Mouse (Mus musculus) hindbrain, embryonic 16.5 days (tissue): ENCODE measurements at regions not wholly inside any gene's neighbourhood (a gene's known extent, or its start where the extent isn't known, plus 50 kb on each side); places are given as distances from the start of the nearest gene placed in this dataset.

Experiments
- ATAC-seq: fragments of 200-750 bp; cut with Nextera tagmentation; 2 replicates; pipeline ENCODE4 v1.8.0; 2017; ENCODE audit warnings: moderate TSS enrichment, moderate library complexity
- H3K27ac ChIP-seq: fragments of 300-500 bp; sonication (generic); 2 replicates; pipeline ENCODE4 v1.5.1; 2014; ENCODE audit warnings: low read depth, mild to moderate bottlenecking, control low read depth, low read length, moderate library complexity
- H3K27me3 ChIP-seq: fragments of 300-500 bp; sonication (generic); replicated peaks from 2 replicates; pipeline ENCODE4 v1.6.1; 2014; ENCODE audit warnings: low read length; ENCODE audit not compliant: control insufficient read depth, insufficient read depth
- H3K36me3 ChIP-seq: fragments of 300-500 bp; sonication (generic); 2 replicates; pipeline ENCODE4 v1.6.1; 2014; ENCODE audit warnings: mild to moderate bottlenecking, low read length, moderate library complexity, mixed read lengths; ENCODE audit not compliant: control insufficient read depth, insufficient read depth
- H3K4me1 ChIP-seq: fragments of 300-500 bp; sonication (generic); 2 replicates; pipeline ENCODE4 v1.6.1; 2014; ENCODE audit warnings: low read depth, low read length; ENCODE audit not compliant: control insufficient read depth, insufficient read depth
- H3K4me2 ChIP-seq: fragments of 300-500 bp; sonication (generic); 2 replicates; pipeline ENCODE4 v1.6.1; 2014; ENCODE audit warnings: mild to moderate bottlenecking, low read length, control low read depth, moderate library complexity
- H3K4me3 ChIP-seq: fragments of 300-500 bp; sonication (generic); 2 replicates; pipeline ENCODE4 v1.5.1; 2014; ENCODE audit warnings: mild to moderate bottlenecking, low read length, control low read depth, moderate library complexity
- H3K9ac ChIP-seq: fragments of 300-500 bp; sonication (generic); 2 replicates; pipeline ENCODE4 v1.6.1; 2014; ENCODE audit warnings: low read depth, mild to moderate bottlenecking, control low read depth, low read length, moderate library complexity
- H3K9me3 ChIP-seq: fragments of 300-500 bp; sonication (generic); 2 replicates; pipeline ENCODE4 v1.6.1; 2014; ENCODE audit warnings: mild to moderate bottlenecking, low read length, moderate library complexity; ENCODE audit not compliant: control insufficient read depth
- WGBS: fragments of 180-500 bp; shearing (Covaris S2); extraction: QIAGEN DNeasy Blood & Tissue Kit; methylation state at CpG from one replicate; pipeline ENCODE4 v1.1.7; 2014; 5-methylcytosine and 5-hydroxymethylcytosine counted together

DNA sequence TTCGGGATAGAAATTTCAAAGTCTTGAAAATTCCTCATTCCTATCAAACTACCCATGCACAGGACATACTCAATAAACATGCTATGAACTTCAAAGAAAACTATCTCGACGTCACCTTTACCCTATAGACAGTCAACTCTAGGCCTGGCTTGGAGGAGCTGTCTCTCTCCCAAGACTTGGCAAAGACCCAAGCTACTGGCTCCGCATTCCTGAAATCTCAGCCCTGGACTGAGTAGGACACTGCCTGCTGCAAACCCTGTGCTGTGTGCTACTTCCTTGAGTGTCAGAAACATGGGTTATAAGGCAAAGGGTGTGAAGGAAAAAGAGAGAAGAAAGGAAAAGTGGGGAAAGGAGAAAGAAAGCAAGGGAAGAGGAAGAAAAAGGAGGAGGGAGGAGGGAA is 296.6 kb upstream of the Zfp462 start:
- H3K36me3 ChIP-seq, result no peaks in the 10 kb centered on the region
- H3K27me3 ChIP-seq, result no peaks in the 10 kb centered on the region
- no peaks in the 10 kb centered on the region for H3K9me3 ChIP-seq
- H3K4me1 ChIP-seq, result peaks cover 21% of the 10 kb centered on the region
- H3K27ac ChIP-seq, result no peak overlapping the region
- 74% methylated on average over 4 of the region's 4 CpGs for WGBS
- no peak overlapping the region for H3K4me3 ChIP-seq
- no peak for ATAC-seq
- H3K9ac ChIP-seq, result no peak overlapping the region
- no peak overlapping the region for H3K4me2 ChIP-seq

DNA sequence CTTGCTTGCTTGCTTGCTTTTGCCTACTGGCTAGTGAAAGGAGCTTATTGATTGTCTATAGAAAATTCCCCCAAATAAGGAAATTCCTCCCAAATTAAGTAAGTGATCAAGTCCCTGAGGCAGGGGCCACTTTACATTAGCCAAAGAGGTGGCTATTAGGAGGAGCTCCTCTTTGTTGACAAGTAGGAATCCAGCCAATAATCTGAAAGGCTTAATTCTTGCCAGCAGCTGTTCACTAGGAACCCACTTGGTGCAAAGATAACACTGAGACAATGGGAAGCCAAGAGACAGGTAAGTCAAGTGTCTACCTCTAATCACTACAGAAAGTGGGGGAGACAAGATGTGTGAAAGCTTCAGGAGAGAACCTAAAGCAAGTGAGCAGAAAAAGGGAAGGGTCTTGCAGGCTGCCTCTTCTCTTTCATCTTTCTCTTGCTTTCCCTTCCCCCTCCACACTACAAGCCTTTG is 293.2 kb upstream of the Zfp462 start:
- Histone ChIP-seq H3K27me3 (no peaks in the 10 kb centered on the region), H3K4me3 (no peak overlapping the region), H3K9me3 (no peaks in the 10 kb centered on the region), H3K27ac (peak overlapping the region; percentile 73), H3K4me2 (no peak overlapping the region), H3K4me1 (peaks cover 17% of the 10 kb centered on the region), H3K9ac (no peak overlapping the region; the same call in 1 of the 2 replicates), H3K36me3 (no peaks in the 10 kb centered on the region)
- no peak for ATAC-seq

DNA sequence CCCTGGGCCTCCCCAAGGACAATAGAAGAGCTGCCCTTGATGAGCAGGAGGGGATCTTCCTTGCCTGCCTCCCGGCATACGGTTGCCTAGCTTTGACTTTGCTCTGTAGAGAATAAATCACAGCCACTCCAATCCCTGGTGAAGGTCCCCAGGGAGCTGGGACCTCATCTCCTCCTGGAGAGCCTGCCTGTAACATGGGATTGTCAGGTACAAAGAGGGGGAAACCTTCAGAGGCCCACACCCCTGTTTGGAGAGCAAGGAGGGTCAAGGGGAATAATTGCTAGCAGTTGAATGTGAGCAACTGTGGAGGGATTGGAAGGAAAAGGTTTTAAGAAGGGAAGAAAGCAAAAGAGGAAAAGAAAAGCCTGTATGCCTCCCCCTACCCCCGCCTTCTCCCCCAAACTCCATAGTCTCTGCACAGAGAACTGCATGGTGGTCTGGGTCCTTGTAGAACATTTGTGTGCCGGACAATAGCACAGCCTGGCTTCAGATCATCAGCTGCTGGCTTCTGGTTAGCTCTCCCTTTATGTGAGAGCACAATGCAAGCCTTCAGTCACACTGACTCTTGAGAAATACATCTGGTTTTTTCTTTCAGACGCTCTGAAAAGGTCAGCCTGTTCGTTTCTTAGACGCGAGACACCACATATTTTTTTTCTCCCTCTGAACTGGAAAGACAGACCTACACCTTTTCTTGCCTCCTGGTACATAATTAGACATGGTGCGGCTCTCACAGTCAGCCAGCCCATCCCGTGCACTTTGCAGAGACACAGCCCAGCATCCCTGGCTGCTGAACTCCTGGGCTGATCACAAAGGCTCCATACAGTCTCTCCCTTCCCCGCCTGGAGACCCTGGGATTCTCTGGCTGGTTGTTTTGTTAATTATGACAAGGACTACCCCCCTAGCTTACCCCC is 292.5 kb upstream of the Zfp462 start:
- peak; percentile 90 for ATAC-seq
- no peaks in the 10 kb centered on the region for H3K36me3 ChIP-seq
- H3K27ac ChIP-seq, result peak overlapping the region; percentile 73
- no peak overlapping the region; the same call in 1 of the 2 replicates for H3K4me3 ChIP-seq
- WGBS, result 8% methylated on average over 11 of the region's 11 CpGs
- H3K9me3 ChIP-seq, result no peaks in the 10 kb centered on the region
- H3K4me2 ChIP-seq, result peak overlapping the region; percentile 10
- peak overlapping the region; percentile 33 for H3K9ac ChIP-seq
- no peaks in the 10 kb centered on the region for H3K27me3 ChIP-seq
- peaks cover 17% of the 10 kb centered on the region for H3K4me1 ChIP-seq

DNA sequence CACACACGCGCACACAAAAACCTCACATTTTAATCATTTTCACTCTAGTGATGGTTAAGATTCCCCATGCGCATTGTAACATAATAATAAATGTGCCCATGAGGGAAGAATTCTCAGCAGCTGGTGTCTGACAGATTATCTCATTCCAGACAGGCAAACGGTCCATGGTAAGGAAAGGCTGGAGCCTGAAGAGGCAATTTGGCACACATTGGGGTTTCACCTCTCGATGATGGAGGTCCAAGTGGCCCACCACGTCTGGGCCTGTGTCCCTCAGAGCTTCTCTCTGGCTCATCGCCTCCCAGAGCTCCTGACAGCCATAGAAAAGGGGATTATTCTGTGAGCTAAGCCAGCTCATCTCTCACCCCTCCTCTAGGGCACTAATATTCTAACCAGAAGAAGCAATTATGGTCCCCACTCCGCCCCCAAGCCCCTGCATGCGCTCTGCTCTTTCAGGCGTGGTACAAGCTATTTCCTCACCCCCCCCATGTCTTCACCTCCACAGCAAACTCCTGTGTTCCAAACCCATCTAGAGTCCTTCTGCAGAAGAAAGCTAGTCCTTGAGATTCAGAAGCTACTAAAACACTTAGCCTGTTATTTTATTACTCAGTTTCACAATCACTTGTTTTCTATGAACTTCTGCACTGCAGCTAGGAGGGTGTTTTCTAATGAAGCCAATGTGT is 291.6 kb upstream of the Zfp462 start:
- WGBS, result 21% methylated on average over 10 of the region's 10 CpGs
- H3K9ac ChIP-seq, result peak overlapping the region; percentile 33

More for the DNA sequence above, 291.6 kb upstream of the Zfp462 start:
- peak overlapping the region; percentile 73 for H3K27ac ChIP-seq
- H3K9me3 ChIP-seq, result no peaks in the 10 kb centered on the region
- ATAC-seq, result peak; percentile 72
- H3K27me3 ChIP-seq, result no peaks in the 10 kb centered on the region
- H3K4me3 ChIP-seq, result no peak overlapping the region; the same call in 1 of the 2 replicates
- H3K36me3 ChIP-seq, result no peaks in the 10 kb centered on the region
- peak overlapping the region; percentile 10 for H3K4me2 ChIP-seq
- peaks cover 17% of the 10 kb centered on the region for H3K4me1 ChIP-seq
